Mouse (Mus musculus): ENCODE measurements around the gene Cyp4f16.
"Not testable (repeated sequence)": the region's sequence is repeated elsewhere in the genome, so short reads cannot be mapped to it uniquely, and the experiment has no call there.

The Cyp4f16 gene

GRCm38 (mm10) chr17:32536051-32536866, at the start of gene Cyp4f16:
Cyp4f16 (plus strand) TSS chr17:32536558.
- peak; percentile 92 for DNase-seq (ENCODE audit: low read depth, low spot score)

GRCm38 (mm10) chr17:32492349-32492980, 43.9 kb upstream of the Cyp4f16 start:
- DNase-seq (ENCODE audit: low read depth, low spot score) = peak; percentile 91

- DNase-seq (ENCODE audit: low read depth, low spot score) = peak; percentile 80
Observed at GRCm38 (mm10) chr17:32494601-32495000, 41.8 kb upstream of the Cyp4f16 start.

- DNase-seq (ENCODE audit: low read depth, low spot score) = not testable (repeated sequence)
Observed at GRCm38 (mm10) chr17:32500511-32500910, 35.8 kb upstream of the Cyp4f16 start.

GRCm38 (mm10) chr17:32501051-32501450, 35.3 kb upstream of the Cyp4f16 start:
- no peak for DNase-seq (ENCODE audit: low read depth, low spot score)

GRCm38 (mm10) chr17:32503111-32503510, 33.2 kb upstream of the Cyp4f16 start:
- no peak for DNase-seq (ENCODE audit: low read depth, low spot score)

GRCm38 (mm10) chr17:32505851-32506728, 30.3 kb upstream of the Cyp4f16 start, which contains the start of gene Cyp4f17:
Cyp4f17 (plus strand) TSS chr17:32506050.
- peak; percentile 78 for DNase-seq (ENCODE audit: low read depth, low spot score)

- no peak for DNase-seq (ENCODE audit: low read depth, low spot score)
Observed at GRCm38 (mm10) chr17:32506729-32507245, 29.6 kb upstream of the Cyp4f16 start.

- peak; percentile 77 for DNase-seq (ENCODE audit: low read depth, low spot score)
Observed at GRCm38 (mm10) chr17:32516126-32516525, 20.2 kb upstream of the Cyp4f16 start.

GRCm38 (mm10) chr17:32521981-32522380, 14.4 kb upstream of the Cyp4f16 start:
- no peak for DNase-seq (ENCODE audit: low read depth, low spot score)

- no peak for DNase-seq (ENCODE audit: low read depth, low spot score)
Observed at GRCm38 (mm10) chr17:32522386-32522785, 14.0 kb upstream of the Cyp4f16 start.

- no peak for DNase-seq (ENCODE audit: low read depth, low spot score)
Observed at GRCm38 (mm10) chr17:32522816-32523215, 13.5 kb upstream of the Cyp4f16 start.

- DNase-seq (ENCODE audit: low read depth, low spot score) = peak; percentile 32
Observed at GRCm38 (mm10) chr17:32523895-32524294, 12.5 kb upstream of the Cyp4f16 start.

GRCm38 (mm10) chr17:32526341-32526740, 10.0 kb upstream of the Cyp4f16 start:
- DNase-seq (ENCODE audit: low read depth, low spot score) = not testable (repeated sequence)

- no peak for DNase-seq (ENCODE audit: low read depth, low spot score)
Observed at GRCm38 (mm10) chr17:32527748-32528147, 8.6 kb upstream of the Cyp4f16 start.

GRCm38 (mm10) chr17:32528408-32529337, 7.7 kb upstream of the Cyp4f16 start:
- peak; percentile 86 for DNase-seq (ENCODE audit: low read depth, low spot score)

GRCm38 (mm10) chr17:32532356-32532755, 4.0 kb upstream of the Cyp4f16 start:
- DNase-seq (ENCODE audit: low read depth, low spot score) = peak; percentile 21

- no peak for DNase-seq (ENCODE audit: low read depth, low spot score)
Observed at GRCm38 (mm10) chr17:32534068-32534467, 2.3 kb upstream of the Cyp4f16 start.

- no peak for DNase-seq (ENCODE audit: low read depth, low spot score)
Observed at GRCm38 (mm10) chr17:32536867-32537250, 501 bp downstream of the Cyp4f16 start.

- not testable (repeated sequence) for DNase-seq (ENCODE audit: low read depth, low spot score)
Observed at GRCm38 (mm10) chr17:32544792-32545191, 8.4 kb downstream of the Cyp4f16 start.

All from R1 (cell line).